Mouse (Mus musculus) left cerebral cortex, postnatal 14 days (tissue): Measurements from ENCODE around the gene Skap2. TPM values are rescaled to one million over a fixed set of nuclear protein-coding genes. Genes with fewer than 3 reads are reported as not detected.

ENCODE experiments used
- DNase-seq, 2 experiments: peaks; one replicate each; pipeline ENCODE4 v3.0.0; 2021 to 2022; ENCODE audit warnings: low spot score in 2 of 2, mixed read lengths in 1 of 2
- intact Hi-C: fragments of 180-260 bp; cut with DNase I; formaldehyde crosslinking; loops from one replicate; pipeline ENCODE4 v1.15.1; 2025
- total RNA-seq, 2 experiments: library from RNA; stranded (reverse); gene quantifications; 2 replicates each; pipeline ENCODE4 v1.2.3; 2021

The Skap2 gene
- total RNA-seq, 2 experiments from 2014 or later, result 6.9 to 7.4 TPM

- intact Hi-C loops, result no loop called here
- no peak for DNase-seq
Observed at GRCm38 (mm10) chr6:51866596-51866995, 145.8 kb downstream of the Skap2 start.

GRCm38 (mm10) chr6:51863508-51863907, 148.8 kb downstream of the Skap2 start:
- intact Hi-C loops, result no loop called here
- no peak for DNase-seq

- no peak for DNase-seq
- intact Hi-C loops, result no loop called here
Observed at GRCm38 (mm10) chr6:51860300-51860699, 152.0 kb downstream of the Skap2 start.

- DNase-seq, result peak; percentile 97 to 98
- intact Hi-C loops, result loop anchor here (1.0 to 5.0 kb wide), 4 partner anchors 272 to 647 kb away; partner anchors contain the start of gene Hnrnpa2b1
Observed at GRCm38 (mm10) chr6:51857821-51858220, 154.5 kb downstream of the Skap2 start.

- intact Hi-C loops, result no loop called here
- no peak for DNase-seq
Observed at GRCm38 (mm10) chr6:51853291-51853690, 159.1 kb downstream of the Skap2 start.

GRCm38 (mm10) chr6:51852643-51853042, 159.7 kb downstream of the Skap2 start:
- intact Hi-C loops, result no loop called here
- DNase-seq, result no peak

- no peak for DNase-seq
- intact Hi-C loops, result no loop called here
Observed at GRCm38 (mm10) chr6:51851544-51851943, 160.8 kb downstream of the Skap2 start.

GRCm38 (mm10) chr6:51850030-51850817, 162.1 kb downstream of the Skap2 start:
- intact Hi-C loops, result no loop called here
- DNase-seq, result no peak

GRCm38 (mm10) chr6:51849561-51849960, 162.8 kb downstream of the Skap2 start:
- intact Hi-C loops, result loop anchor here (1.0 kb wide), 1 partner anchor 257 kb away; no protein-coding TSS in a partner anchor
- DNase-seq, result peak; percentile 38

GRCm38 (mm10) chr6:51844106-51844505, 168.2 kb downstream of the Skap2 start:
- intact Hi-C loops, result no loop called here
- DNase-seq, result no peak

- intact Hi-C loops, result no loop called here
Observed at GRCm38 (mm10) chr6:51843081-51843480, 169.3 kb downstream of the Skap2 start.

GRCm38 (mm10) chr6:51838177-51838576, 174.2 kb downstream of the Skap2 start:
- intact Hi-C loops, result no loop called here
- no peak for DNase-seq

More at GRCm38 (mm10) chr6:51843081-51843480, 169.3 kb downstream of the Skap2 start:
- DNase-seq, result no peak

GRCm38 (mm10) chr6:51833362-51833761, 179.0 kb downstream of the Skap2 start:
- intact Hi-C loops, result no loop called here
- DNase-seq, result no peak

GRCm38 (mm10) chr6:51825621-51826021, 186.7 kb downstream of the Skap2 start:
- intact Hi-C loops, result no loop called here
- no peak for DNase-seq

- intact Hi-C loops, result no loop called here
- DNase-seq, result no peak
Observed at GRCm38 (mm10) chr6:51824136-51824830, 188.1 kb downstream of the Skap2 start.

- intact Hi-C loops, result no loop called here
- DNase-seq, result no peak
Observed at GRCm38 (mm10) chr6:51822049-51822448, 190.3 kb downstream of the Skap2 start.

- no peak for DNase-seq
- intact Hi-C loops, result no loop called here
Observed at GRCm38 (mm10) chr6:51820853-51821252, 191.5 kb downstream of the Skap2 start.

GRCm38 (mm10) chr6:51816892-51817621, 195.3 kb downstream of the Skap2 start:
- DNase-seq, result no peak
- intact Hi-C loops, result no loop called here

- intact Hi-C loops, result no loop called here
- DNase-seq, result no peak
Observed at GRCm38 (mm10) chr6:51810906-51811305, 201.4 kb downstream of the Skap2 start.
